ENCODE assay signal across 33 mouse cellular contexts in the genomic region with DNA sequence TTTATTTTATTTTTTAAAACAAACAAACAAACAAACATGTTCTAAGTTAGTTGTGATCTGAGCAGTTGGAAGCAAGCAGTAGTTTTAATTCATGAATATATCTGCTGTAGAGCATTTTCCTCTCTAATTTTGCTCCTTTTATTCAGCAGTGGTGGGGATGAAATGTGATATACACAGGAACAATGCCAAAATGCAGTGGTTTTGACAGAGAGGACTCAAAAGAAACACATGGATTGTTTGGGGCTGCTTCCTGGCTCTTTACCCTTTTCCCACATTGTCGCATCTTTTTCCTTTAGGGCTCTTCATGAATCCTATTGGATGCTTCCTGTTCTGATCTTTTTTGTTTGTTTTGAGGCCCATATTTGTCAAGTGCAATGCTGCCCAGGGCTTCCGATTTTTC.
"Had no signal": no experiment of that assay in that cellular context is flagged by ENCODE, and none has a peak within 500 bp of the region (broad histone marks: within the 10 kb centered on the region; RNA-seq: fewer than 3 reads in every experiment).

No protein-coding gene starts in this region.

- H3K9me3 ChIP-seq: heart, embryonic 10.5 days; heart, embryonic 12.5 days; heart, embryonic 13.5 days; heart, embryonic 15.5 days; hindbrain, embryonic 10.5 days; hindbrain, embryonic 12.5 days; hindbrain, embryonic 13.5 days; hindbrain, embryonic 15.5 days; intestine, embryonic 15.5 days; kidney, embryonic 15.5 days had no signal

- H3K4me2 ChIP-seq: hindbrain, embryonic 12.5 days; hindbrain, embryonic 13.5 days; kidney, embryonic 15.5 days had no signal

- H3K27me3 ChIP-seq: heart, embryonic 12.5 days; heart, embryonic 13.5 days; heart, embryonic 15.5 days; intestine, embryonic 15.5 days; kidney, embryonic 15.5 days had no signal

- H3K4me3 ChIP-seq: heart, embryonic 10.5 days; heart, embryonic 12.5 days; heart, embryonic 13.5 days; hindbrain, embryonic 10.5 days; hindbrain, embryonic 12.5 days; hindbrain, embryonic 15.5 days; intestine, embryonic 15.5 days; kidney, embryonic 15.5 days; layer of hippocampus, adult 2 months; left cerebral cortex, adult 2 months had no signal

- DNase-seq: heart, postnatal 36 days; heart, postnatal 4 days; kidney, adult 11 months; kidney, adult 18-20 months; kidney, adult 2 months; kidney, adult 8-10 months; kidney, adult 9 months; kidney, postnatal 10 days; kidney, postnatal 14 days; kidney, postnatal 25 days; kidney, postnatal 36 days; kidney, postnatal 4 days; layer of hippocampus, adult 9-11 months; layer of hippocampus, postnatal 36 days had no signal

- H3K9ac ChIP-seq: heart, embryonic 12.5 days; heart, embryonic 13.5 days; heart, embryonic 15.5 days; hindbrain, embryonic 12.5 days; hindbrain, embryonic 13.5 days; hindbrain, embryonic 14.5 days; hindbrain, embryonic 15.5 days; intestine, embryonic 15.5 days; kidney, embryonic 15.5 days had no signal

- H3K27ac ChIP-seq: heart, embryonic 10.5 days; heart, embryonic 13.5 days; heart, embryonic 15.5 days; hindbrain, embryonic 10.5 days; hindbrain, embryonic 12.5 days; hindbrain, embryonic 13.5 days; hindbrain, embryonic 14.5 days; hindbrain, embryonic 15.5 days; hindbrain, postnatal 0 days; intestine, embryonic 15.5 days; kidney, embryonic 15.5 days; kidney, postnatal 0 days; left cerebral cortex, adult 2 months had no signal

- H3K36me3 ChIP-seq: heart, embryonic 10.5 days; heart, embryonic 12.5 days; heart, embryonic 13.5 days; heart, embryonic 15.5 days; hindbrain, embryonic 10.5 days; hindbrain, embryonic 12.5 days; hindbrain, embryonic 13.5 days; hindbrain, embryonic 15.5 days; intestine, embryonic 15.5 days; kidney, embryonic 15.5 days had no signal

- ATAC-seq: hindbrain, embryonic 16.5 days; hindbrain, postnatal 0 days; inflammation-experienced regulatory T-cells, adult 6 months; intestine, embryonic 15.5 days; intestine, embryonic 16.5 days; intestine, postnatal 0 days had no signal
